Mouse (Mus musculus): ENCODE measurements around the gene Gmfb. TPM values are rescaled to one million over a fixed set of nuclear protein-coding genes. Genes with fewer than 3 reads are reported as not detected.

Gmfb gene
- total RNA-seq, 2 experiments from 2014 or later = 87.3 to 89.0 TPM

Other genes starting within 250 kb of the Gmfb start
- gene Cdkn3, start 61.7 kb downstream of the Gmfb start, total RNA-seq (2015) = 87.6 and 98.3 TPM in 2 replicates
- gene Cdkn3, start 61.7 kb downstream of the Gmfb start, total RNA-seq (2017) = 83.9 and 94.2 TPM in 2 replicates
- gene Cnih1, start 33.8 kb downstream of the Gmfb start, total RNA-seq (2015) = 100 and 109 TPM in 2 replicates
- 55.4 and 60.2 TPM in 2 replicates for gene Cnih1, start 33.8 kb downstream of the Gmfb start, total RNA-seq (2017)
- 27.7 and 30.3 TPM in 2 replicates for gene Cgrrf1, start 9.9 kb upstream of the Gmfb start, total RNA-seq (2015)
- gene Cgrrf1, start 9.9 kb upstream of the Gmfb start, total RNA-seq (2017) = 25.7 and 29.7 TPM in 2 replicates
- 0.23 TPM in 1 of 2 replicates, not detected in the other for gene Samd4, start 60.6 kb upstream of the Gmfb start, total RNA-seq (2015)
- 0.08 TPM in 1 of 2 replicates, not detected in the other for gene Samd4, start 60.6 kb upstream of the Gmfb start, total RNA-seq (2017)